Mouse (Mus musculus): Measurements from ENCODE around the gene Ssu2. TPM values are rescaled to one million over a fixed set of nuclear protein-coding genes. Genes with fewer than 3 reads are reported as not detected.
A peak's percentile ranks its signal among the peaks of the same experiment; 100 is the strongest.

Ssu2 gene
- total and polyA plus RNA-seq, 2 experiments = not detected

- DNase-seq (ENCODE audit: extremely low read depth, low read depth, low spot score) = peak; percentile 27
- Histone ChIP-seq H3K4me3 (ENCODE audit: insufficient read depth, low read depth, low read length) (no peak overlapping the region), H3K27ac (replicated peaks; ENCODE audit: insufficient read depth, low read depth, low read length) (no peak overlapping the region), H3K4me1 (ENCODE audit: control insufficient read depth, insufficient read depth, low read length) (no peaks in the 10 kb centered on the region), H3K79me2 (ENCODE audit: control insufficient read depth, insufficient read depth, low read length) (no peaks in the 10 kb centered on the region), H3K36me3 (ENCODE audit: control insufficient read depth, insufficient read depth, low read length) (no peaks in the 10 kb centered on the region), H3K9ac (ENCODE audit: low read depth, low read length) (no peak overlapping the region), H3K27me3 (ENCODE audit: control insufficient read depth, insufficient read depth, low read length) (no peaks in the 10 kb centered on the region)
- 43% methylated on average over 2 of the region's 2 CpGs for WGBS
- peak; percentile 22; the same call in 1 of the 2 replicates for TF ChIP-seq CTCF (IDR thresholded peaks at IDR 0.05; ENCODE audit: low read depth, low read length)
- no peak for TF ChIP-seq POLR2A (IDR thresholded peaks at IDR 0.05; ENCODE audit: extremely low read depth, insufficient read depth, low read length)
These were observed 23.2 kb downstream of the Ssu2 start for GRCm38 (mm10) chr6:112364581-112364980.

DNA sequence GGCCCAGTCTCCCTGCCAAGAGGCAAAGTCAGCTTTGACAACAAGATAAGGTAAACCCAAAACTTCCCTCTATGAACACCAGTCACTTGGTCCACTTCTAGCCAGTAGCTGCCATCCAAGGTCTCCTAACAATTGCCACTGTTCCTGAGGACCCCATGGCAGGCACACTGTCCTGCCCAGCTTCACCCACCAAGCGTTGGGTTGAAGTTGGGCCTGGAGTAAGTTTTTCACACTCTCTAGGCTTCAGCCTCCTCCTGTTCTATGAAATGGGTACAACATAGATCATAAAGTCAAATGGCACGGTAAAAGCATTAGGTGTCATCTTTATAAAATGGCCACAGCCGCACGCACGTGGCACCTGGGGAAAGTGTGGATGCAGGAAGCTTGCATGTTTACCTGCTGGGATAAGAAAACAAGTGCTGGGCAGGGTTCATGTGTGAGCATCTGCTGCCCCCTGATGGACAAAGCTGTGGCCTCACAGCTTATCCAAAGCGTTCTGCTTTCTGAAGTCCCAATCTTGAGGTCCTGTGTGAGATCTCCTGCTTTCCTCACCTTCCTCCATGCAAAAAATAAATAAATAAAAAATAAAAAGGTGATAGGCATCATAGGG, 25.4 kb downstream of the Ssu2 start:
- Histone ChIP-seq H3K36me3 (ENCODE audit: control insufficient read depth, insufficient read depth, low read length) (no peaks in the 10 kb centered on the region), H3K4me3 (ENCODE audit: insufficient read depth, low read depth, low read length) (no peak overlapping the region), H3K27ac (replicated peaks; ENCODE audit: insufficient read depth, low read depth, low read length) (no peak overlapping the region), H3K79me2 (ENCODE audit: control insufficient read depth, insufficient read depth, low read length) (no peaks in the 10 kb centered on the region), H3K27me3 (ENCODE audit: control insufficient read depth, insufficient read depth, low read length) (no peaks in the 10 kb centered on the region), H3K9ac (ENCODE audit: low read depth, low read length) (no peak overlapping the region), H3K4me1 (ENCODE audit: control insufficient read depth, insufficient read depth, low read length) (no peaks in the 10 kb centered on the region)
- 27% methylated on average over 6 of the region's 6 CpGs for WGBS
- TF ChIP-seq POLR2A (IDR thresholded peaks at IDR 0.05; ENCODE audit: extremely low read depth, insufficient read depth, low read length) = no peak
- peak; percentile 88 for TF ChIP-seq CTCF (IDR thresholded peaks at IDR 0.05; ENCODE audit: low read depth, low read length)
- DNase-seq (ENCODE audit: extremely low read depth, low read depth, low spot score) = peak; percentile 60

GRCm38 (mm10) chr6:112360676-112361075, 27.1 kb downstream of the Ssu2 start:
- no peak overlapping the region for H3K4me3 ChIP-seq (ENCODE audit: insufficient read depth, low read depth, low read length)
- no peaks in the 10 kb centered on the region for H3K79me2 ChIP-seq (ENCODE audit: control insufficient read depth, insufficient read depth, low read length)
- WGBS = 88% methylated on average over 8 of the region's 8 CpGs
- no peaks in the 10 kb centered on the region for H3K27me3 ChIP-seq (ENCODE audit: control insufficient read depth, insufficient read depth, low read length)
- no peak overlapping the region for H3K9ac ChIP-seq (ENCODE audit: low read depth, low read length)
- DNase-seq (ENCODE audit: extremely low read depth, low read depth, low spot score) = no peak
- no peaks in the 10 kb centered on the region for H3K4me1 ChIP-seq (ENCODE audit: control insufficient read depth, insufficient read depth, low read length)
- no peak for TF ChIP-seq CTCF (IDR thresholded peaks at IDR 0.05; ENCODE audit: low read depth, low read length)
- H3K36me3 ChIP-seq (ENCODE audit: control insufficient read depth, insufficient read depth, low read length) = no peaks in the 10 kb centered on the region
- no peak overlapping the region for H3K27ac ChIP-seq (replicated peaks; ENCODE audit: insufficient read depth, low read depth, low read length)

DNA sequence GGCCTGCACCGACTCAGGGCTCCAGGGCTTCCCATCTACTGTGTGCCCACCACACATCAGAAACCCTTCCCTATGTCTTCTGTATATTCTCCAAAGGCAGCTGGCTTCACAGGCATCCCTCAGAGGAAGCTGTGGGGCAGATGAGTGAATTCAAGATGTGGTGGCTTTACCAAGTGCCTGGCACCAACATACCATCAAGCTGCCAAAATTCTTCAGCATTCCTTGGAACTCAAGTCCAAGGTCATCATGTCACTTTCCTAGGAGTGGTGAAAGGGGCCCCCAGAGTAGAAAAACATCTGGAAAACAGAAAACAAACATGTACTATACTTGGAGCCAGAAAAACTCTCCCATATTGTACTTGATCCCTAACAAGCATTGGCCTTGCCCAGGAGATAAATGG, 28.5 kb downstream of the Ssu2 start:
- Histone ChIP-seq H3K4me1 (ENCODE audit: control insufficient read depth, insufficient read depth, low read length) (no peaks in the 10 kb centered on the region), H3K79me2 (ENCODE audit: control insufficient read depth, insufficient read depth, low read length) (no peaks in the 10 kb centered on the region), H3K27ac (replicated peaks; ENCODE audit: insufficient read depth, low read depth, low read length) (no peak overlapping the region), H3K36me3 (ENCODE audit: control insufficient read depth, insufficient read depth, low read length) (no peaks in the 10 kb centered on the region), H3K4me3 (ENCODE audit: insufficient read depth, low read depth, low read length) (no peak overlapping the region), H3K9ac (ENCODE audit: low read depth, low read length) (no peak overlapping the region), H3K27me3 (ENCODE audit: control insufficient read depth, insufficient read depth, low read length) (no peaks in the 10 kb centered on the region)
- 97% methylated on average over 1 of the region's 1 CpGs for whole genome bisulfite sequencing
- DNase-seq (ENCODE audit: extremely low read depth, low read depth, low spot score) = no peak
- TF ChIP-seq POLR2A (IDR thresholded peaks at IDR 0.05; ENCODE audit: extremely low read depth, insufficient read depth, low read length) (no peak), CTCF (IDR thresholded peaks at IDR 0.05; ENCODE audit: low read depth, low read length) (no peak)

DNA sequence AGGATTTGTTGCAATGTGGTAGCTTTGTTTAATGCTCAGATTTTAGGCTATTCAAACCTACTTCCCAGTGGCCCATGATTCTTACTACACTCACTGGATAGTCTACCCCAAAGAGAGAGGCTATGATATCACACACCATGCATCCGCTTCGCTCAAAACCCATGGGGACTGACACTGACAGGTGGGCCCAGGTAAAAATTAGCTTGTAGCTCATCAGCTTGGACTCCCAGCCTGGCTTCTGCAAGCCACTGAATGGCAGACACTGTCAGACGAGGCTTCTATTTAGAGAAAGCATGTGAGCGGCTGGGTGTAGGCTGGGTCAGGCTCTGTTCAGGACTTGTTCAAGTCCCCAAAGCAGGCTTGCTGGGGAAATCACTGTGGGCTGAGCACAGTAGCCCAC, 37.4 kb downstream of the Ssu2 start:
- no peak overlapping the region for H3K4me3 ChIP-seq (ENCODE audit: insufficient read depth, low read depth, low read length)
- H3K9ac ChIP-seq (ENCODE audit: low read depth, low read length) = no peak overlapping the region
- H3K27me3 ChIP-seq (ENCODE audit: control insufficient read depth, insufficient read depth, low read length) = no peaks in the 10 kb centered on the region
- no peaks in the 10 kb centered on the region for H3K79me2 ChIP-seq (ENCODE audit: control insufficient read depth, insufficient read depth, low read length)
- H3K27ac ChIP-seq (replicated peaks; ENCODE audit: insufficient read depth, low read depth, low read length) = no peak overlapping the region
- no peaks in the 10 kb centered on the region for H3K4me1 ChIP-seq (ENCODE audit: control insufficient read depth, insufficient read depth, low read length)
- no peaks in the 10 kb centered on the region for H3K36me3 ChIP-seq (ENCODE audit: control insufficient read depth, insufficient read depth, low read length)
- no peak for DNase-seq (ENCODE audit: extremely low read depth, low read depth, low spot score)
- WGBS = 88% methylated on average over 4 of the region's 4 CpGs
- TF ChIP-seq CTCF (IDR thresholded peaks at IDR 0.05; ENCODE audit: low read depth, low read length) (no peak), POLR2A (IDR thresholded peaks at IDR 0.05; ENCODE audit: extremely low read depth, insufficient read depth, low read length) (no peak)

DNA sequence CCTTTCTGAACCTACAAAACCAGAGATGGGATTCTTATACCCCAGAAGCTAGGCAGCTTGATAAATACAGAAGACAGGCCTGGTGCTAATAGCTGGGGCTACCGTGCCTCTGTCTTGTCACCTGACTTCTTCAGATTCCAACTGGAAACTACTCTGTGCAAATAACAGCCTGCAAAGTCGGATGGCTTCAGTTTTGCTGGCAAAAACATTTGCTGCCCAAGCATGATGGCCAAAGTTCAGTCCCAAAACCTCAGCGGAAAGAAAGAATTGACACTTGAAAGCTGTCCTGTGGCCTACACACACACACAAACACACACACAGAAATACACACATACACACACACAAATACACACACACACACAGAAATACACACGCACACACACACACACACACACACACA, 48.8 kb downstream of the Ssu2 start:
- TF ChIP-seq CTCF (IDR thresholded peaks at IDR 0.05; ENCODE audit: low read depth, low read length) (no peak), POLR2A (IDR thresholded peaks at IDR 0.05; ENCODE audit: extremely low read depth, insufficient read depth, low read length) (no peak)
- peaks cover 3% of the 10 kb centered on the region; the same call in 1 of the 2 replicates for H3K4me1 ChIP-seq (ENCODE audit: control insufficient read depth, insufficient read depth, low read length)
- WGBS = 41% methylated on average over 4 of the region's 4 CpGs
- no peak overlapping the region for H3K4me3 ChIP-seq (ENCODE audit: insufficient read depth, low read depth, low read length)
- H3K9ac ChIP-seq (ENCODE audit: low read depth, low read length) = no peak overlapping the region
- H3K36me3 ChIP-seq (ENCODE audit: control insufficient read depth, insufficient read depth, low read length) = no peaks in the 10 kb centered on the region
- peak; percentile 74 for DNase-seq (ENCODE audit: extremely low read depth, low read depth, low spot score)
- H3K79me2 ChIP-seq (ENCODE audit: control insufficient read depth, insufficient read depth, low read length) = no peaks in the 10 kb centered on the region
- H3K27ac ChIP-seq (replicated peaks; ENCODE audit: insufficient read depth, low read depth, low read length) = no peak overlapping the region
- H3K27me3 ChIP-seq (ENCODE audit: control insufficient read depth, insufficient read depth, low read length) = no peaks in the 10 kb centered on the region
